Mouse (Mus musculus): Measurements from ENCODE around the gene C3. TPM values are rescaled to one million over a fixed set of nuclear protein-coding genes. Genes with fewer than 3 reads are reported as not detected.
A peak's percentile ranks its signal among the peaks of the same experiment; 100 is the strongest.

Gene C3
- polyA plus RNA-seq, 1 experiment from 2014 or later: 2.7 TPM

GRCm38 (mm10) chr17:57188510-57189192, 39.3 kb downstream of the C3 start:
- Histone ChIP-seq H3K4me3 (replicated peaks; ENCODE audit: low read length) (no peak overlapping the region), H3K9ac (no peak overlapping the region), H3K9me3 (ENCODE audit: control insufficient read depth, low read length) (no peaks in the 10 kb centered on the region), H3K27ac (no peak overlapping the region), H3K4me2 (replicated peaks) (no peak overlapping the region), H3K36me3 (replicated peaks; ENCODE audit: control insufficient read depth, insufficient read depth) (no peaks in the 10 kb centered on the region), H3K4me1 (replicated peaks; ENCODE audit: control insufficient read depth, insufficient read depth, low read length) (no peaks in the 10 kb centered on the region), H3K27me3 (ENCODE audit: control insufficient read depth, insufficient read depth, low read length) (no peaks in the 10 kb centered on the region)
- DNase-seq (ENCODE audit: low spot score) (no peak), ATAC-seq (ENCODE audit: low FRiP score) (no peak)
- 90% methylated on average over 12 of the region's 12 CpGs for WGBS

GRCm38 (mm10) chr17:57185641-57186040, 42.3 kb downstream of the C3 start:
- WGBS: 82% methylated on average over 2 of the region's 2 CpGs
- no peak overlapping the region for H3K27ac ChIP-seq
- H3K4me2 ChIP-seq (replicated peaks): no peak overlapping the region
- no peaks in the 10 kb centered on the region for H3K27me3 ChIP-seq (ENCODE audit: control insufficient read depth, insufficient read depth, low read length)
- no peak for DNase-seq (ENCODE audit: low spot score)
- no peaks in the 10 kb centered on the region for H3K36me3 ChIP-seq (replicated peaks; ENCODE audit: control insufficient read depth, insufficient read depth)
- no peaks in the 10 kb centered on the region for H3K4me1 ChIP-seq (replicated peaks; ENCODE audit: control insufficient read depth, insufficient read depth, low read length)
- H3K9ac ChIP-seq: no peak overlapping the region
- H3K4me3 ChIP-seq (replicated peaks; ENCODE audit: low read length): no peak overlapping the region
- H3K9me3 ChIP-seq (ENCODE audit: control insufficient read depth, low read length): no peaks in the 10 kb centered on the region
- ATAC-seq (ENCODE audit: low FRiP score): no peak

- Histone ChIP-seq H3K9ac (no peak overlapping the region), H3K4me3 (replicated peaks; ENCODE audit: low read length) (no peak overlapping the region)
- WGBS: 74% methylated on average over 3 of the region's 3 CpGs
These were observed 45.1 kb downstream of the C3 start for GRCm38 (mm10) chr17:57182871-57183270.

GRCm38 (mm10) chr17:57180363-57180762, 47.6 kb downstream of the C3 start:
- ATAC-seq (ENCODE audit: low FRiP score) (no peak), DNase-seq (ENCODE audit: low spot score) (no peak)
- Histone ChIP-seq H3K9me3 (ENCODE audit: control insufficient read depth, low read length) (no peaks in the 10 kb centered on the region), H3K36me3 (replicated peaks; ENCODE audit: control insufficient read depth, insufficient read depth) (no peaks in the 10 kb centered on the region), H3K27ac (no peak overlapping the region), H3K9ac (no peak overlapping the region), H3K4me2 (replicated peaks) (no peak overlapping the region), H3K4me1 (replicated peaks; ENCODE audit: control insufficient read depth, insufficient read depth, low read length) (no peaks in the 10 kb centered on the region), H3K27me3 (ENCODE audit: control insufficient read depth, insufficient read depth, low read length) (no peaks in the 10 kb centered on the region), H3K4me3 (replicated peaks; ENCODE audit: low read length) (no peak overlapping the region)
- WGBS: 37% methylated on average over 8 of the region's 8 CpGs

More at GRCm38 (mm10) chr17:57182871-57183270, 45.1 kb downstream of the C3 start:
- ATAC-seq (ENCODE audit: low FRiP score) (no peak), DNase-seq (ENCODE audit: low spot score) (no peak)
- Histone ChIP-seq H3K27ac (no peak overlapping the region), H3K4me1 (replicated peaks; ENCODE audit: control insufficient read depth, insufficient read depth, low read length) (no peaks in the 10 kb centered on the region), H3K4me2 (replicated peaks) (no peak overlapping the region), H3K9me3 (ENCODE audit: control insufficient read depth, low read length) (no peaks in the 10 kb centered on the region), H3K36me3 (replicated peaks; ENCODE audit: control insufficient read depth, insufficient read depth) (no peaks in the 10 kb centered on the region), H3K27me3 (ENCODE audit: control insufficient read depth, insufficient read depth, low read length) (no peaks in the 10 kb centered on the region)

- no peak overlapping the region for H3K4me2 ChIP-seq (replicated peaks)
- no peaks in the 10 kb centered on the region for H3K4me1 ChIP-seq (replicated peaks; ENCODE audit: control insufficient read depth, insufficient read depth, low read length)
- no peaks in the 10 kb centered on the region for H3K36me3 ChIP-seq (replicated peaks; ENCODE audit: control insufficient read depth, insufficient read depth)
- H3K27ac ChIP-seq: no peak overlapping the region
- no peak for DNase-seq (ENCODE audit: low spot score)
- WGBS: 71% methylated on average over 4 of the region's 4 CpGs
- no peak for ATAC-seq (ENCODE audit: low FRiP score)
- no peaks in the 10 kb centered on the region for H3K27me3 ChIP-seq (ENCODE audit: control insufficient read depth, insufficient read depth, low read length)
- H3K9ac ChIP-seq: no peak overlapping the region
- H3K9me3 ChIP-seq (ENCODE audit: control insufficient read depth, low read length): no peaks in the 10 kb centered on the region
- no peak overlapping the region for H3K4me3 ChIP-seq (replicated peaks; ENCODE audit: low read length)
These were observed 54.6 kb downstream of the C3 start for GRCm38 (mm10) chr17:57173351-57173750.

GRCm38 (mm10) chr17:57172378-57172777, 55.6 kb downstream of the C3 start:
- no peak for ATAC-seq (ENCODE audit: low FRiP score)

GRCm38 (mm10) chr17:57170616-57171260, 57.2 kb downstream of the C3 start:
- ATAC-seq (ENCODE audit: low FRiP score) (no peak), DNase-seq (ENCODE audit: low spot score) (no peak)
- no peak overlapping the region for H3K4me3 ChIP-seq (replicated peaks; ENCODE audit: low read length)
- H3K9me3 ChIP-seq (ENCODE audit: control insufficient read depth, low read length): no peaks in the 10 kb centered on the region
- 54% methylated on average over 5 of the region's 5 CpGs for WGBS
- no peak overlapping the region for H3K9ac ChIP-seq
- no peak overlapping the region for H3K4me2 ChIP-seq (replicated peaks)
- no peaks in the 10 kb centered on the region for H3K27me3 ChIP-seq (ENCODE audit: control insufficient read depth, insufficient read depth, low read length)
- no peaks in the 10 kb centered on the region for H3K4me1 ChIP-seq (replicated peaks; ENCODE audit: control insufficient read depth, insufficient read depth, low read length)
- no peak overlapping the region for H3K27ac ChIP-seq
- no peaks in the 10 kb centered on the region for H3K36me3 ChIP-seq (replicated peaks; ENCODE audit: control insufficient read depth, insufficient read depth)

More at GRCm38 (mm10) chr17:57172378-57172777, 55.6 kb downstream of the C3 start:
- H3K36me3 ChIP-seq (replicated peaks; ENCODE audit: control insufficient read depth, insufficient read depth): no peaks in the 10 kb centered on the region
- no peaks in the 10 kb centered on the region for H3K9me3 ChIP-seq (ENCODE audit: control insufficient read depth, low read length)
- H3K4me2 ChIP-seq (replicated peaks): no peak overlapping the region
- WGBS: 85% methylated on average over 5 of the region's 5 CpGs
- H3K9ac ChIP-seq: no peak overlapping the region
- H3K4me3 ChIP-seq (replicated peaks; ENCODE audit: low read length): no peak overlapping the region
- H3K27ac ChIP-seq: no peak overlapping the region
- no peaks in the 10 kb centered on the region for H3K27me3 ChIP-seq (ENCODE audit: control insufficient read depth, insufficient read depth, low read length)
- no peak for DNase-seq (ENCODE audit: low spot score)
- no peaks in the 10 kb centered on the region for H3K4me1 ChIP-seq (replicated peaks; ENCODE audit: control insufficient read depth, insufficient read depth, low read length)

- no peak overlapping the region for H3K4me2 ChIP-seq (replicated peaks)
- no peaks in the 10 kb centered on the region for H3K27me3 ChIP-seq (ENCODE audit: control insufficient read depth, insufficient read depth, low read length)
- peak; percentile 86; the same call in 1 of the 2 replicates for ATAC-seq (ENCODE audit: low FRiP score)
- no peak overlapping the region for H3K4me3 ChIP-seq (replicated peaks; ENCODE audit: low read length)
- no peak overlapping the region for H3K9ac ChIP-seq
- DNase-seq (ENCODE audit: low spot score): peak; percentile 90
- no peak overlapping the region for H3K27ac ChIP-seq
- no peaks in the 10 kb centered on the region for H3K4me1 ChIP-seq (replicated peaks; ENCODE audit: control insufficient read depth, insufficient read depth, low read length)
- no peaks in the 10 kb centered on the region for H3K9me3 ChIP-seq (ENCODE audit: control insufficient read depth, low read length)
- WGBS: 12% methylated on average over 10 of the region's 11 CpGs
- no peaks in the 10 kb centered on the region for H3K36me3 ChIP-seq (replicated peaks; ENCODE audit: control insufficient read depth, insufficient read depth)
These were observed 60.8 kb downstream of the C3 start for GRCm38 (mm10) chr17:57166800-57167791.

Data from hindbrain, embryonic 14.5 days (tissue).